In the genomic region with DNA sequence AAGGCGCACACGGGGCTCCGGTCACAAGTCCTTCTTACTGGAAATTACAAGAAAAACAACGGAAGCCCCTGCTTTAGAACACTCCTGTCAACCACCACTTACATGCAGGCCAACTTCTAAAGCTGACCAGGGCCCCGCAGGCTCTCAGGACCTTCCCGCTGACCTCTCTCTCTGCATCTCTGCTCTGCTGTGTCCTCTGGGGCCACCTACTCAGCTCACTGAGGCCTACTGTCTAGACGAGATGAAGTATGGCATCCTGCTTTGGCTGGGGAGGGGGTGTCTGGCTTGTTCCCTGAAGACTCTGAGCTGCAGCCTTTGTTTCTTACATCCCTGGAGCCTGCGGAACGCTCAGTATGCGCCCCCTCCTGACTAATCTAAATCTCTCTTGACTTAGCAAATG, we compare ENCODE assay signal across 8 mouse cellular contexts.
A peak's percentile ranks its signal among the peaks of the same experiment; 100 is the strongest.
DNase-seq lines count a peak whose midpoint lies in the region; ATAC-seq and TF ChIP-seq lines count a peak whose summit lies in the region.

No protein-coding gene starts in this region.

- TF ChIP-seq CTCF in stomach, postnatal 0 days (IDR thresholded peaks at IDR 0.05; ENCODE audit: low read depth): peak; percentile 37

- no peaks in the 10 kb centered on the region for H3K27me3 ChIP-seq in heart, embryonic 11.5 days (ENCODE audit: control insufficient read depth, insufficient read depth, low read length)
- H3K27me3 ChIP-seq in midbrain, embryonic 10.5 days (ENCODE audit: low read depth, poor library complexity, severe bottlenecking): no peaks in the 10 kb centered on the region
- no peaks in the 10 kb centered on the region for H3K27me3 ChIP-seq in midbrain, embryonic 14.5 days (ENCODE audit: control insufficient read depth, insufficient read depth, low read length)
- H3K27me3 ChIP-seq in liver, embryonic 11.5 days (replicated peaks; ENCODE audit: control insufficient read depth, insufficient read depth, low read length): no peaks in the 10 kb centered on the region
- H3K27me3 ChIP-seq in stomach, postnatal 0 days (ENCODE audit: control insufficient read depth, insufficient read depth, low read length): no peaks in the 10 kb centered on the region

- no peaks in the 10 kb centered on the region for H3K9me3 ChIP-seq in heart, embryonic 11.5 days (replicated peaks; ENCODE audit: control insufficient read depth, low read length)
- no peaks in the 10 kb centered on the region for H3K9me3 ChIP-seq in midbrain, embryonic 10.5 days (replicated peaks)
- H3K9me3 ChIP-seq in midbrain, embryonic 14.5 days (ENCODE audit: control insufficient read depth, low read length): no peaks in the 10 kb centered on the region
- H3K9me3 ChIP-seq in liver, embryonic 11.5 days (ENCODE audit: control insufficient read depth, low read length): no peaks in the 10 kb centered on the region
- no peaks in the 10 kb centered on the region for H3K9me3 ChIP-seq in stomach, postnatal 0 days (ENCODE audit: control insufficient read depth, low read length)

- 54% methylated on average over 10 of the region's 10 CpGs for WGBS in heart, embryonic 11.5 days (ENCODE audit: insufficient replicate concordance)
- 48% methylated on average over 10 of the region's 10 CpGs for WGBS in midbrain, embryonic 10.5 days
- 54% methylated on average over 10 of the region's 10 CpGs for WGBS in midbrain, embryonic 14.5 days
- 62% methylated on average over 10 of the region's 10 CpGs for WGBS in liver, embryonic 11.5 days
- WGBS in stomach, postnatal 0 days: 37% methylated on average over 10 of the region's 10 CpGs

- no peak for TF ChIP-seq EP300 in stomach, postnatal 0 days (optimal IDR thresholded peaks at IDR 0.05)

- H3K4me1 ChIP-seq in heart, embryonic 11.5 days (ENCODE audit: control insufficient read depth, insufficient read depth, low read length): peaks cover 8% of the 10 kb centered on the region; the same call in 1 of the 2 replicates
- H3K4me1 ChIP-seq in midbrain, embryonic 10.5 days: peaks cover 23% of the 10 kb centered on the region
- H3K4me1 ChIP-seq in midbrain, embryonic 14.5 days (ENCODE audit: control insufficient read depth, insufficient read depth, low read length): 0 out of 2 replicates have a peak, but pooled peaks cover 3% of the 10 kb centered on the region
- H3K4me1 ChIP-seq in liver, embryonic 11.5 days (replicated peaks; ENCODE audit: control insufficient read depth, insufficient read depth, low read length): peaks cover 10% of the 10 kb centered on the region
- H3K4me1 ChIP-seq in stomach, postnatal 0 days (replicated peaks; ENCODE audit: control insufficient read depth, insufficient read depth): no peaks in the 10 kb centered on the region

- H3K9ac ChIP-seq in heart, embryonic 11.5 days (ENCODE audit: low read depth, low read length): no peak overlapping the region
- H3K9ac ChIP-seq in midbrain, embryonic 14.5 days (replicated peaks; ENCODE audit: low read length): no peak overlapping the region
- H3K9ac ChIP-seq in liver, embryonic 11.5 days (ENCODE audit: low read depth, low read length): no peak overlapping the region
- H3K9ac ChIP-seq in stomach, postnatal 0 days (ENCODE audit: low read length): no peak overlapping the region

- H3K4me2 ChIP-seq in heart, embryonic 11.5 days: no peak overlapping the region
- H3K4me2 ChIP-seq in midbrain, embryonic 14.5 days (ENCODE audit: low read length): no peak overlapping the region
- no peak overlapping the region for H3K4me2 ChIP-seq in liver, embryonic 11.5 days
- H3K4me2 ChIP-seq in stomach, postnatal 0 days (replicated peaks; ENCODE audit: low read depth): no peak overlapping the region

- H3K27ac ChIP-seq in heart, embryonic 11.5 days (ENCODE audit: low read depth, low read length): peak overlapping the region; percentile 66
- H3K27ac ChIP-seq in midbrain, embryonic 10.5 days (replicated peaks): peak overlapping the region; percentile 72
- no peak overlapping the region for H3K27ac ChIP-seq in midbrain, embryonic 14.5 days (replicated peaks; ENCODE audit: low read depth, low read length)
- peak overlapping the region; percentile 22; the same call in 1 of the 2 replicates for H3K27ac ChIP-seq in liver, embryonic 11.5 days (ENCODE audit: low read depth, low read length)
- peak overlapping the region; percentile 31; the same call in 1 of the 2 replicates for H3K27ac ChIP-seq in stomach, postnatal 0 days (replicated peaks)

- DNase-seq in heart, adult 18-20 months: no peak
- peak; percentile 30 for DNase-seq in midbrain, embryonic 10.5 days (ENCODE audit: low spot score)
- no peak for DNase-seq in midbrain, embryonic 14.5 days
- no peak for DNase-seq in liver, embryonic 11.5 days (ENCODE audit: low spot score)
- peak; percentile 19 for DNase-seq in stomach, postnatal 0 days (ENCODE audit: low spot score)
- no peak for DNase-seq in layer of hippocampus, postnatal 25 days (ENCODE audit: extremely low spot score in 1 of 2, low spot score in 1 of 2)
- no peak for DNase-seq in adrenal gland, postnatal 14 days

- no peak for ATAC-seq in heart, embryonic 11.5 days (replicated peaks; ENCODE audit: insufficient number of reproducible peaks, low FRiP score, low TSS enrichment)
- ATAC-seq in midbrain, embryonic 14.5 days (ENCODE audit: low FRiP score, low TSS enrichment): no peak
- ATAC-seq in liver, embryonic 11.5 days (replicated peaks; ENCODE audit: low FRiP score): no peak
- peak; percentile 59; the same call in 1 of the 2 replicates for ATAC-seq in stomach, postnatal 0 days (ENCODE audit: low FRiP score, low TSS enrichment)

- peaks cover 3% of the 10 kb centered on the region for H3K36me3 ChIP-seq in heart, embryonic 11.5 days (ENCODE audit: control insufficient read depth, insufficient read depth, low read length)
- H3K36me3 ChIP-seq in midbrain, embryonic 10.5 days: peaks cover 47% of the 10 kb centered on the region
- 0 out of 2 replicates have a peak, but pooled peaks cover 2% of the 10 kb centered on the region for H3K36me3 ChIP-seq in midbrain, embryonic 14.5 days (ENCODE audit: control insufficient read depth, insufficient read depth, low read length)
- no peaks in the 10 kb centered on the region for H3K36me3 ChIP-seq in liver, embryonic 11.5 days (ENCODE audit: control insufficient read depth, insufficient read depth, low read length)
- H3K36me3 ChIP-seq in stomach, postnatal 0 days (ENCODE audit: control insufficient read depth, insufficient read depth, low read length): no peaks in the 10 kb centered on the region

- no peak overlapping the region for H3K4me3 ChIP-seq in heart, embryonic 11.5 days (ENCODE audit: low read depth, low read length)
- no peak overlapping the region for H3K4me3 ChIP-seq in midbrain, embryonic 10.5 days
- H3K4me3 ChIP-seq in midbrain, embryonic 14.5 days (replicated peaks; ENCODE audit: low read depth, low read length): no peak overlapping the region
- no peak overlapping the region for H3K4me3 ChIP-seq in liver, embryonic 11.5 days (ENCODE audit: low read depth, low read length)
- no peak overlapping the region for H3K4me3 ChIP-seq in stomach, postnatal 0 days (ENCODE audit: low read depth, low read length)

Comparison
In these comparisons a context has a peak if more than half of its experiments do, and no peak if none do; other contexts are left out.
1. DNase-seq: peak in midbrain, embryonic 10.5 days (single experiment) and stomach, postnatal 0 days (single experiment); none in heart, adult 18-20 months (0 of 2), midbrain, embryonic 14.5 days (single experiment), liver, embryonic 11.5 days (single experiment), layer of hippocampus, postnatal 25 days (0 of 2) and adrenal gland, postnatal 14 days (single experiment).